Mouse (Mus musculus) cerebellum, adult 2 months (tissue): ENCODE data around the gene Tmem41a.

Experiments used
- CTCF ChIP-seq: fragments of 200-500 bp; IDR thresholded peaks from 2 replicates; pipeline ENCODE4 v1.5.1; 2011; ENCODE audit warnings: low read depth, mild to moderate bottlenecking, control low read depth, low read length, moderate library complexity, borderline replicate concordance; ENCODE audit not compliant: insufficient read depth
- POLR2A ChIP-seq: fragments of 200-500 bp; IDR thresholded peaks from 2 replicates; pipeline ENCODE4 v1.6.1; 2011; ENCODE audit warnings: low read length, control low read depth, borderline replicate concordance; ENCODE audit not compliant: insufficient read depth

GRCm38 (mm10) chr16:21913347-21913746 is 34.0 kb downstream of the Tmem41a start:
- TF ChIP-seq POLR2A (no peak), CTCF (no peak)
